Mouse (Mus musculus) embryonic fibroblast, embryonic 13.5 days (primary cell): ENCODE measurements around the gene Gm4881.

Experiments used
- CTCF ChIP-seq: IDR thresholded peaks from 2 replicates; pipeline ENCODE4 v1.5.1; 2011; ENCODE audit warnings: mild to moderate bottlenecking, control low read depth, low read length, moderate library complexity, borderline replicate concordance; ENCODE audit not compliant: insufficient read depth
- POLR2A ChIP-seq: IDR thresholded peaks from 2 replicates; pipeline ENCODE4 v1.6.1; 2011; ENCODE audit warnings: low read depth, mild to moderate bottlenecking, control low read depth, low read length, moderate library complexity

DNA sequence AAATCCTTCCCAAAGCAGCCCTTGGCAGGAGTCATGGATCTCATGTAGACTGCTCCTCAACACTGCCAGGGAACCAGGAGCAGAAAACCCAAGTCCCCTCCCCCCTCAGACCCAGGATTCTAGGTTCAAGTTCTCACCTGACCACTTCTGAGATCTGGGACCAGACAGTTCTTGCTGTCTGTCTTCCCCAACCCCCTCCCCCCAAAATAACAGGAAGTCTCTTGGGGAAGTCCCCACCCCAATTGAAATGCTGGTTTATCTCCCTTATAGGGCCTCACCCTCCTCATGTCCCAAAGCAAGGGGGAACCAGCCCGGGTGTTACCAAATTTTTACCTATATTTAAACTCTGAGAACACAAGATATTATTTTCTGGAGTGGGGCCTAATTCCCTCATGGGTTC is 42.5 kb downstream of the Gm4881 start:
- TF ChIP-seq CTCF (no peak), POLR2A (no peak)
